Mouse (Mus musculus) heart, postnatal 36 days (tissue): Measurements from ENCODE around the gene Vmp1. TPM values are rescaled to one million over a fixed set of nuclear protein-coding genes. Genes with fewer than 3 reads are reported as not detected.

Experiments used
- DNase-seq, 2 experiments: peaks; one replicate each; pipeline ENCODE4 v3.0.0; 2021 to 2022
- intact Hi-C: fragments of 180-260 bp; cut with DNase I; formaldehyde crosslinking; loops from one replicate; pipeline ENCODE4 v1.15.1; 2025
- total RNA-seq, 2 experiments: library from RNA; stranded (reverse); gene quantifications; 2 replicates each; pipeline ENCODE4 v1.2.3; 2021

Gene Vmp1
- total RNA-seq, 2 experiments from 2014 or later = 49.4 to 69.0 TPM

DNA sequence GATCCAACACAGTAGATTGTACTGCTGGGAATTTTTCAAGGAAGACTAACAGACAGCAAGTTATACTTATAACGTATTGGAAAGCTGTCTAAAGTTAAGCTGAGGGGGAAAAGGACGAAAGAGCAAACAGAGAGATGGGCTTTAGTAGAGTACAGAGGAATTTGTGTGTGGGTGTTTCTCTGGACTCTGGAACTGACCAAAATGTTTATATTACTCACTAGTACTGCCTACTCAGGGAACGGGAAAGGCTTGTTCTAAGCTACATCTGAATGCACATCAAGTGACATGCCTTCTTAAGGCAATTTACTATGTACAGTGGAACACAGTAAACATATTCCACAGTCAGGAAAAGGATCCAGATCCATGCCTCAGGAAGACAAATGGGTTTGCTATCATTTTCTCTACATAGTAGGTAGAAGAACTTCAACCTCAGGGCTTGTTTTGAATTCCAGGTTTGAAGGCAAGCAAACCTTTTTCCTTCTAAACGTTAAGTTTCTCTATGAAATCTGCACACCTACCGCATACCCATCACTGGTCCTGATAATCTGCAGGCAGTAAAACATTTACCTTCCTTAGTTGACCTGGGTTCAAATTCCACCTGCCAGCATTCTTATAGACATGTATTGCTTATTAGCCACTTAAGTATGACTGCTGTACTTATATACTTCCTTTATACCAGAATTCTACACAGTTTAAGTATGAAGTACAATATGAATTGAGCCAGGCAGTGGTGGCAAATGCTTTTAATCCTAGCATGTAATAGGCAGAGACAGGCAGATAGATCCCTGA, 78.7 kb downstream of the Vmp1 start:
- no peak for DNase-seq
- intact Hi-C loops = no loop called here

GRCm38 (mm10) chr11:86604289-86604688, 79.3 kb downstream of the Vmp1 start:
- intact Hi-C loops = no loop called here
- DNase-seq = no peak

GRCm38 (mm10) chr11:86603719-86604118, 79.9 kb downstream of the Vmp1 start:
- intact Hi-C loops = no loop called here
- no peak for DNase-seq

DNA sequence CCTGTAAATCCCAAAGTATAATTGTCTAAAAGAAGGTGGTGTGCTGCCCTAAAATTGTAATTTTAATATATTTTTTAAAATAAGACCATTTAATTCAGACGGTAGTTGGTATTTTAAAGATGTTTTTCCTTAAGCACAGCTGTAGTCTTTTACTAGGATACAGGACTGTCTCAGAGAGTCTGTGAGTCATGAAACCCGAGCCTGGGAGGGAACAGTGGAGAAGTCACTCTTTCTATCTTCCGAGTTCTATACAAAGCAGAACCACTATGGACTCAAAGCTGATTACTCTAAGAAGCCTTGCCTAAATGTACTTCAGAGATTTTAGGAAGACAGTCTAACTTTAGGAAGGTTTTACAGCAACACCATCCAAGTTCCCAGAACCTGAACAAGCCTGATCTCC, 81.5 kb downstream of the Vmp1 start:
- intact Hi-C loops = no loop called here

DNA sequence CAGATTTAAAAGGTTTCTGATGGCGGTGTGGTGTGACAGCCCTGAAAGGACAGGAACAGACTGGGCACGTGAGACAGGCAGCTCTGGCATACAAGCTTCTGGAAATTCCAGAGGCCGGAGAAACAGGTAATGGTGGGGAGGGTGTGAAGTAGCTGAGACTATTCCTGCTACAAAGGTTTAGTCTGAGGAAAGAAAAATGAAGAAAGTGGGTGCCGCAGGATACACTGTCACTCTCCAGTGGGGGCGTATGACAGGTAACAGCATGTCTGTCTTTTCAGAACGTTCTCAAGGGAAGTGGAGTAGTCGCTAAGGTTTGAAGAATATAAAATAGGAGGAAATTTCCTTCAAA, 83.5 kb downstream of the Vmp1 start:
- DNase-seq = no peak
- intact Hi-C loops = no loop called here

More for the DNA sequence above, 81.5 kb downstream of the Vmp1 start:
- DNase-seq = no peak

GRCm38 (mm10) chr11:86599378-86600208, 84.0 kb downstream of the Vmp1 start:
- no peak for DNase-seq
- intact Hi-C loops = no loop called here

DNA sequence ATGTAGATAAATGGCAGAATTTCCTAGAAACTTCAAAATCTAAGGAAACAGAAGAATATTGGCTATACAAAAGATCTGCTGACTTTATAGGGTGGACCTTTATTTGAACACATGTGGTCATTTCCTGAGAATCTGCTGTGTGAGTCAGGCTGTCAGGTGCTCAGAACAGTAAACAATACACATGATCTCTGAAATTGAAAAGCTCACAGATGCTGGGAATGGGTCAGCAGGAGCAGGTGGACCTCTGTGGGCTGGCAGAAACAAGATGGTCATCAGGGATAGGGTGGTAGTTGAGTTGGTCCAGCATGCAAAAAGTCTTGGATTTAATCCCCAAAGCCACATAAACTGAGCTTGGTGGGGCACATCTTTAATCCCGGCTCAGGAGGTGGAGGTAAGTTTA, 85.1 kb downstream of the Vmp1 start:
- intact Hi-C loops = no loop called here
- no peak for DNase-seq

DNA sequence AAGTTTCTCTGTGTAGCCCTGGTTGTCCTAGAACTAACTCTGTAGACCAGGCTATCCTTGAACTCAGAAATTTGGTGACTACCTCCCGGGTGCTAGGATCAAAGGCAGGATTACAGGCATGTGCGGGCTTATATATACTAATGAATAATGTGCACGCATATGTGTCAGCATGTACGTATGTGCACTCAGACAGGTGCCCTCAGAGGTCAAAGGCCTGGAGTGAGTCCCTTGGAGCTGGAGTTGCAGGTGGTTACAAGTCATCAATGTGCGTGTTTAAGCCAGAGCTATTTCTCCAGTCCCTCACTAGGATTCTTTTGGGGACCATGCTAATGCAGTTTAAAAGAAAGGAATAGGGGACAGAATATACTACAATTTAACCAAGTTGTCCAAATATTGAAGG, 85.5 kb downstream of the Vmp1 start:
- DNase-seq = no peak
- intact Hi-C loops = no loop called here

DNA sequence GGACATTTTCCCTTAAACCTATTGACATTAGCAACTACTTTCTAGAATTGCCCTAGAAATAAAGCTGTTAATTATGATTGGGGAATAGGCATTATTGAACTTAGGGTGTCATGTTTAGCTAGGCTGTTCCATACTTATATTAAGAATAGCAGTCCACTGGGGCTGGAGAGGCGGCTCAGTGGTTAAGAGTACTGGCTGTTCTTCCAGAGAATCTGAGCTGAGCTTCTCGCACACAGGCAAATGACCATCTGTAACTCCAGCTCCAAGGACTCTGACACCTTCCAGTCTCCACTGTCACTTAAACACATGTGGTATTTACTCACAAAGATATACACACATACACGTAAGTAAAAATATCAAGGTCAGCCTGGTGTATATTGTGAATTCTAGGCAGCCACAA, 86.7 kb downstream of the Vmp1 start:
- DNase-seq = no peak
- intact Hi-C loops = no loop called here

GRCm38 (mm10) chr11:86596187-86596960, 87.3 kb downstream of the Vmp1 start:
- DNase-seq = no peak
- intact Hi-C loops = no loop called here

GRCm38 (mm10) chr11:86595366-86595765, 88.3 kb downstream of the Vmp1 start:
- DNase-seq = no peak
- intact Hi-C loops = no loop called here

DNA sequence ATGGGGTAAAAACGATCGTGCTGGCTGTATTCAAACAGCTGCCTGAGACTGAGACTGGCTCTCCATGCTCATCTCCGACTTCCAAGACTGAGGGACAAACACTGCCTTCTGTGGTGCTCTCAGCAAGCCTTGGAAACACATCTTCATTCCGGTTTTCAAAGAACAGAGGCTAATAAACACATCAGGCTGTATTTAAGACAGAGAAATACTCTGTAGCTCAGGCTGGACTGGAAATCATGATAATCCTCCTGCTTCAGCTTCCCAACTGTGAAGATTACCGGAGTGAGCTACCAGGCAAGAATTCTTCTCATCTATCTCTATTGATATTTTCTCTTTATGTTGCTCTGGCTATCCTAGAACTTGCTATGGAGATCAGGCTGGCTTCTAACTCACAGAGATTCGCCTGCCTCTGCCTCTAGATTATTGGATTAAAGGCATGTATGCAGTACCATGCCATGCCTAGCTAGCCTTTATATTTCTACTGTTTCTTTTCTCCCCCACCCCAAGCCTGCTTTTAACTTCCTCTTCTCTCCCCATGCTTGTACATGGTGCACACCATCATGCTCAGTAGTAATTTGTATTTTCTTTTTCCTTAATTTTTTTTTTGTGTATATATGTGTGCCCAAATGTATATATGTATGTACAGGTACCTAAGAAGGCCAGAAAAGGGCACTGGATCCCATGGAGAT, 89.3 kb downstream of the Vmp1 start:
- no peak for DNase-seq
- intact Hi-C loops = no loop called here

GRCm38 (mm10) chr11:86593443-86593842, 90.2 kb downstream of the Vmp1 start:
- intact Hi-C loops = no loop called here
- no peak for DNase-seq

DNA sequence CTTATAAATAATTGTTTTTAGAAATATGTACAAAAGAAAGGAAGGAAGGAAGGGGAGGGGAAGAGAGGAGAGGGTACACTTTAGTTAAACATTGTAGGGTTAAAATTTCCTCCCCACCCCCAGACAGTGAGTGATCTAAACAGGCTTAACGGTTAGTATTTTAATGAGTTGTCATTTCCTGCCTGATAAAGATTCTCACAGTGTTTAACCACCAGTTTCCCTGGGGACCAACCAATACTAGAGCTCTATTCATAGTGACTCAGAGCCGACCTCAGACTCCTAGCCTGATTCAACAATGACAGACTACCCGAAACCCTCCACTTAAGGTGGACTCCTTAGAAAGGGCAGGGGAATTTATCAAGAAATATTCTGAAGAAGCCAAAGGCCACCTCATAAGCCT, 90.6 kb downstream of the Vmp1 start:
- intact Hi-C loops = no loop called here

GRCm38 (mm10) chr11:86591931-86592616, 91.6 kb downstream of the Vmp1 start:
- no peak for DNase-seq
- intact Hi-C loops = no loop called here

More for the DNA sequence above, 90.6 kb downstream of the Vmp1 start:
- DNase-seq = no peak

DNA sequence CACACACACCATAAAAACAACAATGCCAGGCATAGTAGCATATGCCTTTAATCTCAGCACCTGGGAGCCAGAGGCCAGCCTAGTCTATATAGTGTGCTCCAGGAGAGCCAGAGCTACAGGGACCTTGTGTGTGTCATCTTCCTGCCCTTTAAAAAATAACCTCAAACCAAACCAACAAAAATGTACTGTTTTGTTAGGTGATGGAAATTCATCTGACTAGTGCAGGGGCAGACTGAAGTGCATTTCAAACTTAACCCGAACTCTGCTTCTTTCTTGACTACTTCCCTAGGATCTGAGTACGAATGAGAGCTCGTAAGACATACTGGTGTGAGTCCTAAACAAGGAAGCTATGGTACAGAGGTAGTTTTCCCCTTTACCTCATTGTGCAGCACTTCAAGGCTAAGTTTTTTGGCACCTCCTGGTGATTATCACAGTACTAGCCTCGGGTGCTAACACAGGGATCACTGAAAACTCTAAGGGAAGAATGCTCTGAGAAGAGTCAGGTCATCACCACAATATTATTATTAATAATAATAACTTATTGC, 92.3 kb downstream of the Vmp1 start:
- no peak for DNase-seq
- intact Hi-C loops = no loop called here

GRCm38 (mm10) chr11:86590579-86590978, 93.1 kb downstream of the Vmp1 start:
- intact Hi-C loops = no loop called here
- no peak for DNase-seq

DNA sequence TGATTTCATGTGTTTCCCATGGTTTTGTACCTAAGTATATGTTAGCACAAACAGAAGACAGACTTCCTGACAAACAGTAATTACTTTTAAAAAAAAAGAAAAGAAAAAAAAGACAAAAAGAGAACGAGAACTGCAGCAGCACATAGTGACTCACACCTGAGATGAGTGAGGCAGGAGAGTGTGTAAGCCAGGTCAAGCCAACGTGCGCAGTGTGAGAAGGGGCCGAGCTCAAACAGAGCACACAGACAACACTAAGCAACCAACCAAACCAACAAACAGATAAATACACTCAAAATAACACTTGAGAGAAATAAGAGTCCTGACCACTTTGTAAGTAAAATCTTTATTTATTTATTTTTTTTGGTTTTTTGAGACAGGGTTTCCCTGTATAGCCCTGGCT, 93.6 kb downstream of the Vmp1 start:
- DNase-seq = no peak
- intact Hi-C loops = no loop called here

DNA sequence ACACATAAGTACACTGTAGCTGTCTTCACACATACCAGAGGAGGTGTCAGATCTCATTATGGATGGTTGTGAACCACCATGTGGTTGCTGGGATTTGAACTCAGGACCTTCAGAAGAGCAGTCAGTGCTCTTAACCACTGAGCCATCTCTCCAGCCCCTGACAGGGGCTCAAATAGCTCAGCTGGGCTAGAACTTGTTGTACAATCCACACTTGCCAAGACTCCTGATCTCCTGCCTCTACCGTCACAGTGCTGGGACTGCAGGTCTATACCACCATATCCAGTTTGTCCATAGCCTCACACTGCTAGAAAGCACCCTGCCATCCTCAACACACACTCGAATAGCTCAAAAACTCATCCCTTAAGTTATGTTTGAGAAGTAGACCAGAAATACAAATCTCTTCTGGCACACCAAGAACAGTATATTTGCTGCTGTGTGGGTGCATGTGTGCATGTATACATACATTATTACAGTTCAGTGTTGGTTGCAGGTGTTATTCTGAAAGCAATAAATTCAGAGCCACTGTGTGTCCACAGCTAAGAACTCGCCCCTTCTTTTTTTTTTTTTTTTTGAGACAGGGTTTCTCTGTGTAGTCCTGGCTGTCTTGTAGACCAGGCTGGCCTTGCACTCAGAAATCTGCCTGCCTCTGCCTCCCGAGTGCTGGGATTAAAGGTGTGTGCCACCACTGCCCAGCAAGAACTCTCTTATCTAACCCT, 94.9 kb downstream of the Vmp1 start:
- intact Hi-C loops = no loop called here
- DNase-seq = no peak
